Mouse (Mus musculus) spleen, postnatal 4 days (tissue): Measurements from ENCODE around the gene Chd9.

Experiments
- DNase-seq, 2 experiments: peaks; one replicate each; pipeline ENCODE4 v3.0.0; 2022; ENCODE audit warnings: low spot score in 2 of 2

Gene Chd9

GRCm38 (mm10) chr8:90837440-90837839 lies 9.3 kb downstream of the Chd9 start:
- no peak for DNase-seq

DNA sequence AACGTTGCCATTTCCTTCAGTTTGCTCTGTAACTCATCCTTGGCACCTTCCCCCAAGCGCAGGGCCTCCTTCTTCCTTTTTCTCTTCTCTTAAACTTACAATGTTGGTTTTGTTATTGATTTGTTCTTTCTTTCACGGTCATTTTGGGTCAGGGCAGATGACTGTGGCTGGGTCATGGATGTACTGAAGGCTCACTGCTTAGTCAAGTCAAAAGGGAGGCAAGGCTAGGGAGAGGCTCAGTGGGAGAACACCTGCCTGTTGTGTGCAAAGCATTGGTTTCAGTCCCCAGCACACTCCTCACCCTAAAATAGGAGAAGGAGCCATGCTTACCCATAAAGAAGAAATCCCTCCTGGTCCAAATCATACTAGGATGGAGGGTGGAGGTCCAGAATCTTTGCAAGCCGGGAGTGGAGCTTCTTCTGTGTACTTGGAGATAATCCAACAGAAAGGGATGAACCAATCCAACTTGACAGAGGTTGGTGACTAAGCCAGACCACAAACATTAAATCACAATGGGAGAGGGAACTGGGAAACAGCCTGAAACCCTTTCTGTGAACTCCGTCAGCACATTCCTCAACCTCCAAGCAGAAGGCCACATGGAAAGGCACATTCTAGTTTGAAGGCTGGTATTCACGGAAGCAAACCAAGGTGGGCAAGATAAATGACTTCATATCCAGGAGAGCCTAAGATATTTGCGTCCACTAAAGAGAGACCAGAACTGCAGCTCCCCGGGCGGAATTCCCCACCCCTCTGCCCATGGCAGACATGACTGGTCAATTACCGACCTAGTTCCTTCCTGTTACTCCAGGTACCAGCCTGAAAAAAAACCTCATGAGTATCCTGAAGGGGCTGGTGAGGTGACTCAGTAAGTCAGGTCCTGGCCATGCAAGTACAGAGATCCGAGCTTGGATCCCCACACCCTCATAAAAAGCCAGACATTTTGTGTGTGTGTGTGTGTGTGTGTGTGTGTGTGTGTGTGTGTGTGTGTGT lies 11.9 kb downstream of the Chd9 start:
- DNase-seq = no peak

DNA sequence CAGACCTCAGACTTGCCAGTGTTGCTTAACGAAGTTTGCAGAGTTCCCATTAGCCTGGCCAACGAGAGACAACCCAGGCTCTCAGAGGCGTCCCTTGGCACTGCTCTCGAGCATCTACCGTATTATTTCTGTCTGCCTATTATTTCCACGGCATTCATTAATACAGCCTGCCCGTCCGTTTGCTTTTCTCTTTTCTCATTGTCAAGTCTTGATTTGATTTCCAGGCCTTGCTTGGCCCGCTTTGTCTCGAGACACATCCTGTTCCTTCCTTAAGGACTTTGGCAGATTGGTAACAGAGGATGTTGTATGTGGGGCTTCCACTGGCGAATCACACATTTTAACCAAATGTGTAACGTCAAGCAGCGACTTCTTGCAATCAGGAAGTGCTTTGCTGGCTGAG lies 13.2 kb downstream of the Chd9 start:
- DNase-seq = no peak

- DNase-seq = no peak
Observed at GRCm38 (mm10) chr8:90843127-90843526, 15.0 kb downstream of the Chd9 start.

- no peak for DNase-seq
Observed at GRCm38 (mm10) chr8:90844179-90844967, 16.2 kb downstream of the Chd9 start.

GRCm38 (mm10) chr8:90847980-90848379 lies 19.8 kb downstream of the Chd9 start:
- DNase-seq = no peak

- DNase-seq = no peak
Observed at GRCm38 (mm10) chr8:90849462-90850050, 21.4 kb downstream of the Chd9 start.

DNA sequence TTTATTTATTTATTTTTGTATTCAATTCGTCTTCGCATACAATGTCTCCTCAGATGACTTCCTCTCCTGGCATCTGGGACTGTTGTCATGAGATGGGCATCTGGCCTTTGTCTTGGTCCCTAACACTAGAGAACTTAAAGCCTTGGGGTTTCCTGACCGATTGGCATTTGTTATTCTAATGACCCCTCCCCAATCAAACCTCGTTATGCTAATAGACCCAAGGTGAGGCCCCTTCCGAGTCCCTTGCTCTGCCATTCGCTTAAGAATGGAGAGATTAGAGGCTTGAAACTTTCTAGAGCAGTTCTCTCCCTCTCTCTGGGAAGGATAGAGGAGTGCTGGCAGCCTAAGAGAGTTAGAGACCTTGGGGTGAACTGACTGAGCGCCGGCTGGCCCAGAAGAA lies 23.4 kb downstream of the Chd9 start:
- no peak for DNase-seq

DNA sequence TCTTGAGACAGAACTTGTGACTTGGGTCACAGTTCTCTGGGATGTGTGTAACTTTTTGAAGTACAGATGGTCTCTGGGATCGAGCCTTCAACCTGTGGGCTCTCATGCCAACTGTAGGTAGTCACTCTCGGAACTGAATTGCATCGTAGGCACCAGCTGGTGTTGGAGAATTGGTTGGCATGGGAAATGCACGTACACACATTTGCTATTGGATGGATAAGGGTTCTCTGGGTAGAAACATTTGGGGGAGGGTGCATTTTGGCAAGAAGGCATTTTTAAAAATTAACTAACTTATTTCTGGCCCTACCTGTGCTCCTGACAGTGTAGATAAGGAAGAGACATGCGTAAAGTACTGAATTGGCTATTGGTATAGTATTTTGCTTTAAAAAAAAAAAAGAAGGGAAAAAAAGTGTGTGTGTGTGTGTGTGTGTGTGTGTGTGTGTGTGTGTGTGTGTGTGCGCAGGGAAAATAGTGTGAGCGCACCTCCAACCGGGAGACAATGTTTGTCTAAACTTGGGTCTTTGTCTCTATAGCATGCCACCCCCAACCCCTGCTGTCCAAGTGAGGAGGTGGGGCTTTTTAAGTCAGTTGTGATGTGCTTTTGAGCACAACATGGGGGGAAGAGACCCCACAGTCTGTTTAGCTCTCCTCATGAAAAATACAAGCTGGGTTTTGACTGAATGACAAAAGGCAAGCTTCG lies 26.0 kb downstream of the Chd9 start:
- DNase-seq = no peak

DNA sequence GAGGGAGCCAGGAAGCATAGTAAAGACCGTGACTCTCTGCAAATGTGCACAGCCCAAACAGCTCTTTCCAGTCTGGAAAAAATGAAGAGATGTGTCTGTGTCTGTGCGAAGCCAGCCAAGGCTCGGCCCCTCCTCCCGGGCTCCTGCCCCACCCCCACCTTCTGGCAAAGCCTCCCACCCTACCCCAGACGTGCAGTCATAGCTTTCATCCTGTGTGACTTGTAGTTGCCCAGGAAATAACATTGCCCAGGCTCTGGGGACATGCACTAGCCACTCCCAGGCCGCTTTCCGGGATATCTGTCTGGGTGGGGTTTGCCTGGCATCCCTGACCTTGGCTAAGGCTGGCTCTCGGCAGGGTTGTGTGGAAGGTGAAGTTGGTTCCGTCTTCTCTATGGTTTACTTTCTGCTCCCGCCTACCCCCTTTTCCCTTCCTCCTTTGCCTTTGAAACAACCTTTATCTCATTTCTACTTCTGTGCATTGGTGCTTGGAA lies 26.6 kb downstream of the Chd9 start:
- DNase-seq = no peak

GRCm38 (mm10) chr8:90856171-90856570 lies 28.0 kb downstream of the Chd9 start:
- no peak for DNase-seq

DNA sequence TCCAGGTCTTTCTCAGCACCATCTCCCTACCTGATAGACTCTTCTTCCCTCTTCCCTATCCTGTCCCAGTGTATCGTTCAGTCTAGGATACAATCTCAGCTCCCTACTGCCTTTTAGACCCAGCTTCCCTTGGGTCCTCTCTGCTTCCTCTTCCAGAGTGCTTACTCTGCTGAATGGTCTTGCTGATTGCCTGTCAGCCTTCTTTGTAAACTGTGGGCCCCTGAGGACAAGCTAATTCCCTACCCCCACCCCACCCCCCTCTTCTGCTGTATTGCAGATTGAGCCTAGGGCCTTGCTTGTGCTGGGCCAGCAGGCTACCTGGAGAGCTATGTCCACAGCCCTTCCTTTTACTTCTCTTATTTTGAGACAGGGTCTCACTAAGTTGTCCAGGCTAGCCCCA lies 28.8 kb downstream of the Chd9 start:
- DNase-seq = no peak

- no peak for DNase-seq
Observed at GRCm38 (mm10) chr8:90858071-90858470, 29.9 kb downstream of the Chd9 start.

DNA sequence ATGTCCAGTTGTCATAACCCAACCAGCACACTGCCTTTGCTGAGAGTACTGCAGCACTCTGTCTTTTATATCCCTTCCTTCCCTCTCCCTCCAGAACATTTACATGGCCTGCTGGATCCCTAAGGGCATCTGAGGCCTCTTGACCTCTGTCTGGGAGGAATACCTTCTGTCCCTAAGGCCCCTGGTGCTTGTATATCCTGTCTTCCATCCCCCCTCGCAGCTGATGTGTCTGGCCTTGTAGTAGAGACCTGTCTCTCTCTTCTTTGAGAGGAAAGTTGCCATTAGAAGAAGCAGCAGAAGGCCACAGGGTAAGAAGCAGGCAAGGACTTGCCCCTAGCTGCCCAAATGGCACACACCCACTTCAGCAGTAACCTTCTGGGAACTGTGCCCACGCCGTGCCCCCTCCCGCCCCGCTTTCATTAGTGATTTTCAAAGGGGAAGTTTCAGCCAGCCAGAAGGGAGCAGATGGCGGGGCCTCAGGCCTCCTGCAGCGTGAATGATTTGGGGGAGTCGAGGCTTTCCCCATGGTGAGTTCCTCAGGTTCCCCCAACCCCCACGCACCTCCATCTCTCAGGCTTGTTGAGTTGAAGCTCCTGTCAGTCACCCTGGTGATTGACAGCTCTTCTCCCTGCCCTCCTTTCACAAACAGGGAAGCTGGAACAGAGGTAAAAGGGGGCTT lies 33.3 kb downstream of the Chd9 start:
- DNase-seq = peak in 1 of 2 experiments; percentile 25

GRCm38 (mm10) chr8:90862038-90862437 lies 33.9 kb downstream of the Chd9 start:
- no peak for DNase-seq

- DNase-seq = no peak
Observed at GRCm38 (mm10) chr8:90867061-90867460, 38.9 kb downstream of the Chd9 start.

- DNase-seq = no peak
Observed at GRCm38 (mm10) chr8:90867911-90868310, 39.8 kb downstream of the Chd9 start.

- no peak for DNase-seq
Observed at GRCm38 (mm10) chr8:90868334-90868733, 40.2 kb downstream of the Chd9 start.

- no peak for DNase-seq
Observed at GRCm38 (mm10) chr8:90869071-90869919, 41.1 kb downstream of the Chd9 start.
